Mouse (Mus musculus): ENCODE measurements around the gene Zfp229. TPM values are rescaled to one million over a fixed set of nuclear protein-coding genes. Genes with fewer than 3 reads are reported as not detected.
"Not testable (repeated sequence)": the region's sequence is repeated elsewhere in the genome, so short reads cannot be mapped to it uniquely, and the experiment has no call there.

The Zfp229 gene
- polyA plus RNA-seq, 1 experiment from 2014 or later, result 8.4 TPM

DNA sequence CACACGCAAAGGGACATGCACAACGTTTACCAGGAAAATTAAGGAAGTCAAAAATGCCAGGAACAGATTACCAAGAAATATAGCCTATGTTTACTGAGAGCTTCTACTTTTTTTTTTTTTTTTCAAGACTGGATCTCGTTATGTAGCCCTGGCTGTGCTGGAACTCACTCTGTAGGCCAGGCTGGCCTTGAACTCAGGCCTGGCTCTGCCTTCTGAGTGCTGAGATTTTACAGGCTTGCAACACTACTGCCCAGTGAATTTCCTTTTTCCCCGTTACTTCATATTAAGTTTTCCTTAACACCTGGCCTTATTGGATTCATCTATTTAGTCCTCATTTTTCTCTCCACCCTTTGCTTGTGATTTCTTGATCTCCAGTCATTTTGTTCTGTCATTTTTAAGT, 2.5 kb downstream of the Zfp229 start:
- H3K4me1 ChIP-seq (ENCODE audit: control insufficient read depth, insufficient read depth, low read length), result no peaks in the 10 kb centered on the region
- H3K36me3 ChIP-seq (ENCODE audit: control insufficient read depth, insufficient read depth, low read length), result no peaks in the 10 kb centered on the region
- H3K9me3 ChIP-seq (ENCODE audit: control insufficient read depth, low read length), result no peaks in the 10 kb centered on the region
- no peak for ATAC-seq (ENCODE audit: insufficient number of reproducible peaks, low FRiP score, low TSS enrichment, low read depth)
- peak overlapping the region; percentile 54; the same call in 1 of the 2 replicates for H3K4me3 ChIP-seq (ENCODE audit: low read depth, low read length)
- H3K27me3 ChIP-seq (ENCODE audit: control insufficient read depth, insufficient read depth, low read length), result no peaks in the 10 kb centered on the region
- H3K9ac ChIP-seq (ENCODE audit: low read length), result peak overlapping the region; percentile 66
- WGBS, result 83% methylated on average over 4 of the region's 4 CpGs
- 0 out of 2 replicates have a peak overlapping the region, but pooled peaks have one; percentile 22 for H3K27ac ChIP-seq (replicated peaks; ENCODE audit: low read depth, low read length)
- DNase-seq (ENCODE audit: low spot score), result no peak
- peak overlapping the region; percentile 32; the same call in 1 of the 2 replicates for H3K4me2 ChIP-seq (ENCODE audit: low read depth, severe bottlenecking)

GRCm38 (mm10) chr17:21733529-21734031, 3.0 kb downstream of the Zfp229 start:
- Histone ChIP-seq H3K4me2 (ENCODE audit: low read depth, severe bottlenecking) (peak overlapping the region; percentile 32; the same call in 1 of the 2 replicates), H3K9me3 (ENCODE audit: control insufficient read depth, low read length) (no peaks in the 10 kb centered on the region), H3K27me3 (ENCODE audit: control insufficient read depth, insufficient read depth, low read length) (no peaks in the 10 kb centered on the region), H3K27ac (replicated peaks; ENCODE audit: low read depth, low read length) (peak overlapping the region; percentile 22; the same call in 1 of the 2 replicates), H3K36me3 (ENCODE audit: control insufficient read depth, insufficient read depth, low read length) (no peaks in the 10 kb centered on the region), H3K9ac (ENCODE audit: low read length) (peak overlapping the region; percentile 66), H3K4me3 (ENCODE audit: low read depth, low read length) (peak overlapping the region; percentile 54), H3K4me1 (ENCODE audit: control insufficient read depth, insufficient read depth, low read length) (no peaks in the 10 kb centered on the region)
- DNase-seq (ENCODE audit: low spot score) (peak; percentile 82), ATAC-seq (ENCODE audit: insufficient number of reproducible peaks, low FRiP score, low TSS enrichment, low read depth) (peak; percentile 97)
- 0% methylated on average over 27 of the region's 27 CpGs for WGBS

DNA sequence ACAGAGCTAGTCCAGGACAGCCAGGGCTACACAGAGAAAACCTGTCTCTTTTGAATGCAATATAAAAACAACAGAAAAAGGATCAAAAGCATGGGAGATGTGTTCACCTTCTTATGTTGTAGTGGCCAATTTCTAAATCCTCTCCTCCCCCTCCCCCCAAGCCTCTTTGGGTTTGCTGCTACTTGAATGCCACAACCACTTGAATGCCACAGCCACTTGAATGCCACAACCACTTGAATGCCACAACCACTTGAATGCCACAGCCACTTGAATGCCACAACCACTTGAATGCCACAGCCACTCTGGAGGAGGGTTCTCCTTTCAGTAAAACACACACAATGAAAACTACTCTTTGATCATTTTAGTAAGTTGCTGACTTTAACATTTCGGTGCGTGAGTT, 22.2 kb downstream of the Zfp229 start:
- Histone ChIP-seq H3K27me3 (ENCODE audit: control insufficient read depth, insufficient read depth, low read length) (no peaks in the 10 kb centered on the region), H3K4me3 (ENCODE audit: low read depth, low read length) (no peak overlapping the region), H3K27ac (replicated peaks; ENCODE audit: low read depth, low read length) (no peak overlapping the region), H3K4me1 (ENCODE audit: control insufficient read depth, insufficient read depth, low read length) (no peaks in the 10 kb centered on the region), H3K36me3 (ENCODE audit: control insufficient read depth, insufficient read depth, low read length) (no peaks in the 10 kb centered on the region; the same call in 1 of the 2 replicates), H3K9me3 (ENCODE audit: control insufficient read depth, low read length) (no peaks in the 10 kb centered on the region), H3K4me2 (ENCODE audit: low read depth, severe bottlenecking) (no peak overlapping the region), H3K9ac (ENCODE audit: low read length) (no peak overlapping the region)
- no peak for DNase-seq (ENCODE audit: low spot score)
- no peak for ATAC-seq (ENCODE audit: insufficient number of reproducible peaks, low FRiP score, low TSS enrichment, low read depth)
- 94% methylated on average over 2 of the region's 2 CpGs for WGBS

DNA sequence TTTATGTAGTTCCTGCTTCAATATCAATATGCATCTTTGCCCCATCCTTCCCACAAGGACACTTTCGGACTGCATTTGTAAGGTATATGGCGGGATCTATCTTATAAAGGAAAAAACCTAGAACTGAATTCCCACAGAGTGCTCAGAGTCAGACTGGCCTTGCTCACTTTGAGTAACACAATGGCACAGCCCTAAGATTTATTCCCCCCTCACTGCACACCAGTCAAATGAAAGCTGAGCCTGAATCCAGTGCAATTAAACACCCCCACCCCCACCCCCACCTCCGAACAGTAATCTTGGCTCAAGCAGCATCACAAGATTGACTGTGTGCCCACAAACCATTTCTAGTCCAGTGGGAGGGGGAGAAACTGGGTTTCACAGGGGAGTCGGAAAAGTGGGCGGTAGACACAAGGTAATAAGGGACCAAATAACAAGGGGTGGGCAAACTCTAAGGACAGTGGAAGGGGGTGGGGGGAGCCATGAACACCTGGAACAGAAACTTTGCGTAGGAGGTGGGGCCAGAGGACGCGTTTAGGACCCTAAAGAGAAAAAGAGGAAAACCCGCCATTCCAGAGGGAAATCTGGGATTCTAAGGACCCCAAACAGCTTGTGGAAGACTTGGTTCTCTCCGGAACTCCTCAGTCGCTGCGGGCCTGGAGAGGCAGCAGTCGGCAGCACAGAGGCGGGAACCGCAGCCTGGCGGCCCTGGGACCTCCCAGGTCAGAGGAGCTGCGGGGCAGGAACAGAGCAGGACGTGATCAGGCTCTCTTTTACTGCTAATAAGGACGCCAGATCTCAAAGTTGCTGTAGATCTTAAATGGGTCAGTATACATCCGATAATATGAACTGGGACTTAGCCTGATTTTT, 23.0 kb downstream of the Zfp229 start:
- peak overlapping the region; percentile 33 for H3K4me3 ChIP-seq (ENCODE audit: low read depth, low read length)
- peak; percentile 65; the same call in 1 of the 2 replicates for ATAC-seq (ENCODE audit: insufficient number of reproducible peaks, low FRiP score, low TSS enrichment, low read depth)
- H3K36me3 ChIP-seq (ENCODE audit: control insufficient read depth, insufficient read depth, low read length), result no peaks in the 10 kb centered on the region
- no peaks in the 10 kb centered on the region for H3K27me3 ChIP-seq (ENCODE audit: control insufficient read depth, insufficient read depth, low read length)
- peak overlapping the region; percentile 47; the same call in 1 of the 2 replicates for H3K9ac ChIP-seq (ENCODE audit: low read length)
- 11% methylated on average over 20 of the region's 20 CpGs for WGBS
- H3K4me2 ChIP-seq (ENCODE audit: low read depth, severe bottlenecking), result peak overlapping the region; percentile 45
- H3K4me1 ChIP-seq (ENCODE audit: control insufficient read depth, insufficient read depth, low read length), result no peaks in the 10 kb centered on the region
- no peaks in the 10 kb centered on the region for H3K9me3 ChIP-seq (ENCODE audit: control insufficient read depth, low read length)
- DNase-seq (ENCODE audit: low spot score), result peak; percentile 64
- H3K27ac ChIP-seq (replicated peaks; ENCODE audit: low read depth, low read length), result no peak overlapping the region

- no peak overlapping the region for H3K27ac ChIP-seq (replicated peaks; ENCODE audit: low read depth, low read length)
- WGBS, result 89% methylated on average over 2 of the region's 2 CpGs
- H3K9me3 ChIP-seq (ENCODE audit: control insufficient read depth, low read length), result no peaks in the 10 kb centered on the region
- no peak for ATAC-seq (ENCODE audit: insufficient number of reproducible peaks, low FRiP score, low TSS enrichment, low read depth)
- no peak overlapping the region for H3K9ac ChIP-seq (ENCODE audit: low read length)
- no peak overlapping the region for H3K4me3 ChIP-seq (ENCODE audit: low read depth, low read length)
- no peaks in the 10 kb centered on the region for H3K4me1 ChIP-seq (ENCODE audit: control insufficient read depth, insufficient read depth, low read length)
- no peaks in the 10 kb centered on the region for H3K36me3 ChIP-seq (ENCODE audit: control insufficient read depth, insufficient read depth, low read length)
- no peak for DNase-seq (ENCODE audit: low spot score)
- H3K27me3 ChIP-seq (ENCODE audit: control insufficient read depth, insufficient read depth, low read length), result no peaks in the 10 kb centered on the region
- H3K4me2 ChIP-seq (ENCODE audit: low read depth, severe bottlenecking), result no peak overlapping the region
Measured at GRCm38 (mm10) chr17:21770336-21770735, 39.7 kb downstream of the Zfp229 start.

GRCm38 (mm10) chr17:21792256-21792655, 61.7 kb downstream of the Zfp229 start:
- H3K9ac ChIP-seq (ENCODE audit: low read length), result no peak overlapping the region
- H3K36me3 ChIP-seq (ENCODE audit: control insufficient read depth, insufficient read depth, low read length), result no peaks in the 10 kb centered on the region
- no peak for DNase-seq (ENCODE audit: low spot score)
- H3K4me3 ChIP-seq (ENCODE audit: low read depth, low read length), result no peak overlapping the region
- ATAC-seq (ENCODE audit: insufficient number of reproducible peaks, low FRiP score, low TSS enrichment, low read depth), result no peak
- H3K27me3 ChIP-seq (ENCODE audit: control insufficient read depth, insufficient read depth, low read length), result no peaks in the 10 kb centered on the region
- no peaks in the 10 kb centered on the region for H3K4me1 ChIP-seq (ENCODE audit: control insufficient read depth, insufficient read depth, low read length)
- H3K27ac ChIP-seq (replicated peaks; ENCODE audit: low read depth, low read length), result no peak overlapping the region
- no peaks in the 10 kb centered on the region for H3K9me3 ChIP-seq (ENCODE audit: control insufficient read depth, low read length)
- 72% methylated on average over 4 of the region's 4 CpGs for WGBS
- no peak overlapping the region for H3K4me2 ChIP-seq (ENCODE audit: low read depth, severe bottlenecking)

DNA sequence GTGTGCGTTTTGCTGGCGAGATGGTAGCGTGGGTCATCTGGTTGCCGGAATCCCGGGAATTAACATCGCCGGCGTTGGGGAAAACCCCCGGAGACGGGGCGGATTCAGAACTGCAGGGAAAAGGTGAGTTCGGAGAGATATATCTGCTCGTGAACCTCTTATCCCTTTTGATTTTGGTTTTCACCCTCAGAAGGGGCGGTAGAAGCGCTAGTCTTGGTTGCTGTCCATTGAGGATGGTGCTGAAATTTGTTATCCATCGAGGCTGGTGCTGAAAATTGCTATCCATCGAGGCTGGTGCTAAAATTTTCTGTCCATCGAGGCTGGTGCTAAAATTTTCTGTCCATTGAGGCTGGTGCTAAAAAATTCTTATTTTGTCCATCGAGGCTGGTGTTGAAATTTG, 70.8 kb downstream of the Zfp229 start:
- H3K4me3 ChIP-seq (ENCODE audit: low read depth, low read length); ATAC-seq (ENCODE audit: insufficient number of reproducible peaks, low FRiP score, low TSS enrichment, low read depth); H3K9ac ChIP-seq (ENCODE audit: low read length); H3K27me3 ChIP-seq (ENCODE audit: control insufficient read depth, insufficient read depth, low read length); H3K4me1 ChIP-seq (ENCODE audit: control insufficient read depth, insufficient read depth, low read length); H3K36me3 ChIP-seq (ENCODE audit: control insufficient read depth, insufficient read depth, low read length); H3K9me3 ChIP-seq (ENCODE audit: control insufficient read depth, low read length); H3K4me2 ChIP-seq (ENCODE audit: low read depth, severe bottlenecking); H3K27ac ChIP-seq (replicated peaks; ENCODE audit: low read depth, low read length): not testable (repeated sequence)
- DNase-seq (ENCODE audit: low spot score), result peak; percentile 21
- WGBS, result 41% methylated on average over 18 of the region's 19 CpGs

Measured in limb, embryonic 11.5 days (tissue).